Mouse (Mus musculus) hindbrain, postnatal 0 days (tissue): ENCODE measurements at regions not wholly inside any gene's neighbourhood (a gene's known extent, or its start where the extent isn't known, plus 50 kb on each side); places are given as distances from the start of the nearest gene placed in this dataset.
A peak's percentile ranks its signal among the peaks of the same experiment; 100 is the strongest.

Source experiments
- ATAC-seq: fragments of 200-750 bp; cut with Nextera tagmentation; 2 replicates; pipeline ENCODE4 v1.8.0; 2017; ENCODE audit warnings: mild to moderate bottlenecking, moderate TSS enrichment, moderate library complexity
- DNase-seq: peaks from one replicate; pipeline ENCODE4 v3.0.0-alpha.2; 2015; ENCODE audit warnings: low spot score
- H3K27ac ChIP-seq: fragments of 300-500 bp; sonication (generic); 2 replicates; pipeline ENCODE4 v1.5.1; 2014; ENCODE audit warnings: mild to moderate bottlenecking
- H3K27me3 ChIP-seq: fragments of 300-500 bp; sonication (generic); 2 replicates; pipeline ENCODE4 v1.6.1; 2014; ENCODE audit warnings: low read length, mixed read lengths; ENCODE audit not compliant: insufficient read depth
- H3K36me3 ChIP-seq: fragments of 300-500 bp; sonication (generic); 2 replicates; pipeline ENCODE4 v1.6.1; 2014; ENCODE audit warnings: low read length, mixed read lengths; ENCODE audit not compliant: insufficient read depth
- H3K4me1 ChIP-seq: fragments of 300-500 bp; sonication (generic); 2 replicates; pipeline ENCODE4 v1.6.1; 2014; ENCODE audit warnings: antibody characterized with exemption, low read length, mixed read lengths; ENCODE audit not compliant: insufficient read depth
- H3K4me2 ChIP-seq: fragments of 300-500 bp; sonication (generic); 2 replicates; pipeline ENCODE4 v1.6.1; 2014; ENCODE audit warnings: low read depth, mild to moderate bottlenecking, low read length, moderate library complexity, mixed read lengths
- H3K4me3 ChIP-seq: fragments of 300-500 bp; sonication (generic); 2 replicates; pipeline ENCODE4 v1.5.1; 2014; ENCODE audit warnings: low read length
- H3K9ac ChIP-seq: fragments of 300-500 bp; sonication (generic); replicated peaks from 2 replicates; pipeline ENCODE4 v1.6.1; 2014; ENCODE audit warnings: mild to moderate bottlenecking, low read length, moderate library complexity, mixed read lengths
- H3K9me3 ChIP-seq: fragments of 300-500 bp; sonication (generic); 2 replicates; pipeline ENCODE4 v1.6.1; 2016; ENCODE audit warnings: low read length, mixed read lengths
- CTCF ChIP-seq: IDR thresholded peaks from 2 replicates; pipeline ENCODE4 v1.5.1; 2016; ENCODE audit warnings: antibody characterized with exemption, control low read depth, low read depth
- WGBS: fragments of 180-500 bp; shearing (Covaris S2); extraction: QIAGEN DNeasy Blood & Tissue Kit; methylation state at CpG from one replicate; pipeline ENCODE4 v1.1.7; 2014; 5-methylcytosine and 5-hydroxymethylcytosine counted together

DNA sequence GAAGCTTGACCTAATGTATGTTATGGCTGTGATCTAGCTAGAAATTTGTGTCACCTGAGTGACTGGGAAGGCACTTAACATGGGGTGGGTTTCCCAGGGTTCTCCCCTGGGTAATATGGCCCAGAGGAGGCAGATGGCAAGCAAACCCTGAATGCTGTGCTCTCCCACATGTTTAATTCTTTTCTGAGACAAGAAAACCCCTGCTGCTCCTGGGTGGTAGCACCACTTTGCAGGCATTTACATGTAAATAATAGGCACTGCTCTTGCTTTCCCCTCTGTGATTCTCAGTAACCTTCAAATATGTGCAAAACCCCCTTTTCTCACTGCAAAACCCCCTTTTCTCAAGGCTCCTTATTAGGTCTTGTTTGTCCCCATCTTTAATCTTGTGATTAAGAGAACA, 221.1 kb downstream of the 4933402N22Rik start:
- no peaks in the 10 kb centered on the region for H3K4me1 ChIP-seq
- TF ChIP-seq CTCF, result no peak
- ATAC-seq, result no peak
- H3K36me3 ChIP-seq, result no peaks in the 10 kb centered on the region
- DNase-seq, result no peak
- H3K27me3 ChIP-seq, result no peaks in the 10 kb centered on the region
- no peak overlapping the region for H3K27ac ChIP-seq
- H3K9me3 ChIP-seq, result no peaks in the 10 kb centered on the region
- no peak overlapping the region for H3K9ac ChIP-seq
- no peak overlapping the region for H3K4me2 ChIP-seq
- H3K4me3 ChIP-seq, result no peak overlapping the region

DNA sequence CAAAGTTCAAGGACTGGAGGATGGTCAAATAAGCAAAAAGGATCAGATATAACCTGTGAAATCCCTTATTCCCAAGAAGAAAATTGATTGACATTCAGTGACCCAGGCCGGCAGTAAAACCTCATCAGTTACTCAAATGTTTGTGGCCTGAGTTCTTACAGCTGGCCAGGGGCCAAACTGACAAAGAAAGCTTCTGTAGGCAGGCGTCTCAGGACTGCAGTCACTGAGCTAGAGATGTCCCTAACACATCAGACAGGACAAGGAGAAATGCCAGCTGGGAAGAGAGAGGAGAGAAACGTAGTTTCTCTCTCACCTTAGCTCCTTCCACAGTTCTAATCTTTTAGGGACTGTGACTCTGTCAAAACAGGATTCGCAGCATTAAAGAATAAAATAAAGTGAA, 229.9 kb upstream of the Sema3d start:
- Histone ChIP-seq H3K27ac (no peak overlapping the region), H3K9me3 (no peaks in the 10 kb centered on the region), H3K9ac (no peak overlapping the region), H3K4me3 (no peak overlapping the region), H3K4me2 (no peak overlapping the region), H3K36me3 (no peaks in the 10 kb centered on the region), H3K4me1 (no peaks in the 10 kb centered on the region), H3K27me3 (no peaks in the 10 kb centered on the region)
- no peak for TF ChIP-seq CTCF
- 49% methylated on average over 4 of the region's 4 CpGs for WGBS
- DNase-seq (no peak), ATAC-seq (no peak)

DNA sequence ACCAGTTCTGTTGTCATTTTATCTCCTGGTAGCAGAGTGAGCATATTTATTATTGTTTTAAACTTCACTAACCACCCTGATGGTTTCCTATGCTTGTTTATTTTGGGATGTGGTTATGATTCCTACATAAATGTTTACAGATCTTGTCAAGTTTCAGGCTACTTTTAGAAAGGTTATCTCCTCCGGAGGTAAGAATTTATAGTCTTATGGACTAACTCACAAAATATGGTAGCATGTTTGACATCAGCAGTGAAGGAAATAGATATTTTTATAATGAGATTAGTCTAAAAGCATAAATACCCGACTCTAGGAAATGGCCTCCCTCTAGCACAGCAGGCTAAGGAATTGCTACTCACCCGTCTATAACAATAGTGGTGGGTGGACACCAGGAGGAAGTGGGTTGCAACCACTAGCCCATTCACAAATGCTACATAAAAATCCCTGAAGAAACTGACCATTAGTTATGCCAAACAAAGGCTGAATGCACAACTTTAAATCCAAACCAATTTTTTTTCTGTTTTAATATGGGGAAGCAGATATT, 228.6 kb upstream of the Sema3d start:
- no peak overlapping the region for H3K4me3 ChIP-seq
- no peaks in the 10 kb centered on the region for H3K4me1 ChIP-seq
- ATAC-seq (no peak), DNase-seq (no peak)
- no peak overlapping the region for H3K4me2 ChIP-seq
- H3K9ac ChIP-seq, result no peak overlapping the region
- H3K27ac ChIP-seq, result no peak overlapping the region
- H3K27me3 ChIP-seq, result no peaks in the 10 kb centered on the region
- no peaks in the 10 kb centered on the region for H3K9me3 ChIP-seq
- H3K36me3 ChIP-seq, result no peaks in the 10 kb centered on the region
- WGBS, result 54% methylated on average over 3 of the region's 3 CpGs
- TF ChIP-seq CTCF, result no peak

- no peaks in the 10 kb centered on the region for H3K9me3 ChIP-seq
- DNase-seq (peak; percentile 5), ATAC-seq (no peak)
- no peak for TF ChIP-seq CTCF
- H3K36me3 ChIP-seq, result no peaks in the 10 kb centered on the region
- no peaks in the 10 kb centered on the region for H3K27me3 ChIP-seq
- no peak overlapping the region for H3K4me3 ChIP-seq
- H3K9ac ChIP-seq, result no peak overlapping the region
- no peak overlapping the region for H3K4me2 ChIP-seq
- no peaks in the 10 kb centered on the region for H3K4me1 ChIP-seq
- 65% methylated on average over 1 of the region's 1 CpGs for WGBS
- no peak overlapping the region for H3K27ac ChIP-seq
These were observed 191.5 kb upstream of the Sema3d start for GRCm38 (mm10) chr5:12191681-12192080.

- WGBS, result 41% methylated on average over 1 of the region's 1 CpGs
- ATAC-seq (no peak), DNase-seq (no peak)
- no peak overlapping the region for H3K4me2 ChIP-seq
- H3K9ac ChIP-seq, result no peak overlapping the region
- no peaks in the 10 kb centered on the region for H3K27me3 ChIP-seq
- no peak overlapping the region for H3K27ac ChIP-seq
- no peaks in the 10 kb centered on the region for H3K9me3 ChIP-seq
- no peak for TF ChIP-seq CTCF
- H3K4me1 ChIP-seq, result no peaks in the 10 kb centered on the region
- no peaks in the 10 kb centered on the region for H3K36me3 ChIP-seq
- H3K4me3 ChIP-seq, result no peak overlapping the region
These were observed 175.7 kb upstream of the Sema3d start for GRCm38 (mm10) chr5:12207452-12207851.

DNA sequence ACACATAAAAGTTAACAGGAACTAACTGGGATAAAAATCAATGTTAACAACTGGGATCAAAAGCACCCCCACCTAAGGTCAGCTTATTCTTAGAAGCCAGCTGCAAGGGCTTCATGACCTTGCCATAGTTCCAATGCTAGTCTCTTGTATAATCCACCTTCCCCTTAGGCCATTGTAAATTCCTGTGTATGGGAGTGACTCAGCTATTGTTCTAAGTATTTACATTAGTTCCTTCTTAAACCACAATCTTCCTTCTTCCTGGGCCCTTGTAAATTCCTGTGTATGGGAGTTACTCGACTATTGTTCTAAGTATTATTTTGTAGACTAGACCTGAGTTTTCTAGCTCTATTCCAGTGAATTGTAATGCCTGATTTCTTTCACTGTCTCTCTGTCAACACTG, 173.6 kb upstream of the Sema3d start:
- 81% methylated on average over 1 of the region's 1 CpGs for WGBS

DNA sequence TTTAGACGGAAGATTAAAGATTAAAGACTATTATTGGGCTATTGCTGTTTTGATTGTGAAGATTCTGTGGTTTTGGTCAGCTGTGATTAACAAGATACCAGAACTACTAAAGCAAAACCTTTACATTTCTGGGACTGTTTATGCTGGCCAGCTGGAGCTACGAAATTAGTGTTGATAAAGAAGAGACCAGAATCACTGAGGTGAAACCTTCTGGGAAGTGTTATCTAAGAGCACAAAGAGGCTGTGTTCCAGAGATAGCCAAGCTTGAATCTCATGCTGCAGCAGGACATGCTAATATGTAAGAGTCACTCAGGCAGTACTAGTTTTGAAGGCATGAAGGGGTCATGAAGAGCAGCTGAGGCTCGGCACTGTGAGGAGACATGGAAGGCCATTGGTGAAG, 169.7 kb upstream of the Sema3d start:
- Histone ChIP-seq H3K36me3 (no peaks in the 10 kb centered on the region), H3K4me3 (no peak overlapping the region), H3K9me3 (no peaks in the 10 kb centered on the region), H3K4me2 (no peak overlapping the region), H3K27ac (no peak overlapping the region), H3K4me1 (no peaks in the 10 kb centered on the region), H3K27me3 (no peaks in the 10 kb centered on the region), H3K9ac (no peak overlapping the region)
- TF ChIP-seq CTCF, result no peak
- 88% methylated on average over 3 of the region's 3 CpGs for WGBS
- DNase-seq (no peak), ATAC-seq (no peak)

More for the DNA sequence above, 173.6 kb upstream of the Sema3d start:
- Histone ChIP-seq H3K9ac (no peak overlapping the region), H3K36me3 (no peaks in the 10 kb centered on the region), H3K9me3 (no peaks in the 10 kb centered on the region), H3K27ac (no peak overlapping the region), H3K4me3 (no peak overlapping the region), H3K4me2 (no peak overlapping the region), H3K4me1 (no peaks in the 10 kb centered on the region), H3K27me3 (no peaks in the 10 kb centered on the region)
- DNase-seq (no peak), ATAC-seq (no peak)
- TF ChIP-seq CTCF, result no peak
